Mouse (Mus musculus): ENCODE data around the gene Atg7.

DNA sequence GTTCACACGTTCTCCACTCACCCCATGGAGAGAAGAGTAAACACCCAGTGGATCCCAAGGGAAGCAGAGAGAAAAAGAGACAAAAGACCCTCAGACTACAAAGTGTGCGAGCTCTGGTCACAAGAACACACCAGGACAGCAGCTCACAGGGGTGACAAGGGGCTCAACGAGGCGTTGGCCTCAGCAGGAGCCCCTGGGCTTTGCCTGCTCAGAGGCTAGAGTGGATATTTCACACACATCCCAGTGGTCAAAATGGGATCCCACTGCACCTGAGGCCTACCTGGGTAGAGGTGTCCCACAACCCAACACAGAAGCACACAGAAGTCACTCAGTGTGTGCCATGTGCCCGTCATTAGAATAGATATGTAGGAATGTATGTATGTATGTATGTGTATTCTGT is 242.2 kb downstream of the Atg7 start:
- TF ChIP-seq CTCF (IDR thresholded peaks at IDR 0.05; ENCODE audit: control insufficient read depth, insufficient read depth, low read length) (no peak), POLR2A (IDR thresholded peaks at IDR 0.05; ENCODE audit: borderline replicate concordance, control insufficient read depth, low read depth, low read length) (no peak)
